Mouse (Mus musculus) CD8-positive naive resting alpha-beta T cell, adult 2 months (primary cell): ENCODE results near the gene Ulk4.
"Not testable (repeated sequence)": the region's sequence is repeated elsewhere in the genome, so short reads cannot be mapped to it uniquely, and the experiment has no call there.

Experiments
- DNase-seq, 2 experiments: peaks; one replicate each; pipeline ENCODE4 v3.0.0; 2022; ENCODE audit warnings: low read depth in 2 of 2, low spot score in 2 of 2

Ulk4 gene

GRCm38 (mm10) chr9:121253983-121254382, 23.0 kb downstream of the Ulk4 start:
- DNase-seq = no peak

- DNase-seq = no peak
These were observed 26.1 kb downstream of the Ulk4 start for GRCm38 (mm10) chr9:121250854-121251253.

GRCm38 (mm10) chr9:121249805-121250204, 27.2 kb downstream of the Ulk4 start:
- DNase-seq = no peak

GRCm38 (mm10) chr9:121247956-121248775, 28.8 kb downstream of the Ulk4 start:
- peak; percentile 70 to 76 for DNase-seq

GRCm38 (mm10) chr9:121247047-121247446, 29.9 kb downstream of the Ulk4 start:
- no peak for DNase-seq

GRCm38 (mm10) chr9:121242331-121242730, 34.7 kb downstream of the Ulk4 start:
- no peak for DNase-seq

GRCm38 (mm10) chr9:121241806-121242205, 35.2 kb downstream of the Ulk4 start:
- no peak for DNase-seq

- DNase-seq = no peak
These were observed 35.6 kb downstream of the Ulk4 start for GRCm38 (mm10) chr9:121241366-121241765.

GRCm38 (mm10) chr9:121240242-121240641, 36.8 kb downstream of the Ulk4 start:
- peak in 1 of 2 experiments; percentile 46 for DNase-seq

- DNase-seq = no peak
These were observed 37.4 kb downstream of the Ulk4 start for GRCm38 (mm10) chr9:121239571-121239970.

GRCm38 (mm10) chr9:121218636-121219035, 58.4 kb downstream of the Ulk4 start:
- no peak for DNase-seq

GRCm38 (mm10) chr9:121218230-121218629, 58.8 kb downstream of the Ulk4 start:
- DNase-seq = no peak

- no peak for DNase-seq
These were observed 59.3 kb downstream of the Ulk4 start for GRCm38 (mm10) chr9:121217742-121218141.

GRCm38 (mm10) chr9:121216536-121217320, 60.3 kb downstream of the Ulk4 start:
- DNase-seq = no peak

- DNase-seq = peak; percentile 29 to 40
These were observed 61.5 kb downstream of the Ulk4 start for GRCm38 (mm10) chr9:121215349-121216000.

GRCm38 (mm10) chr9:121212322-121212721, 64.7 kb downstream of the Ulk4 start:
- DNase-seq = no peak

- DNase-seq = no peak
These were observed 72.0 kb downstream of the Ulk4 start for GRCm38 (mm10) chr9:121205046-121205445.

GRCm38 (mm10) chr9:121204149-121204800, 72.7 kb downstream of the Ulk4 start:
- no peak for DNase-seq

- no peak for DNase-seq
These were observed 73.3 kb downstream of the Ulk4 start for GRCm38 (mm10) chr9:121203686-121204085.

- DNase-seq = not testable (repeated sequence)
These were observed 77.8 kb downstream of the Ulk4 start for GRCm38 (mm10) chr9:121199146-121199685.

GRCm38 (mm10) chr9:121196473-121196872, 80.5 kb downstream of the Ulk4 start:
- no peak for DNase-seq
